Mouse (Mus musculus) hindbrain, postnatal 0 days (tissue): Measurements from ENCODE around the gene Trim10. TPM values are rescaled to one million over a fixed set of nuclear protein-coding genes. Genes with fewer than 3 reads are reported as not detected.

Experiments
- ATAC-seq: fragments of 200-750 bp; cut with Nextera tagmentation; 2 replicates; pipeline ENCODE4 v1.8.0; 2017; ENCODE audit warnings: mild to moderate bottlenecking, moderate TSS enrichment, moderate library complexity
- DNase-seq: peaks from one replicate; pipeline ENCODE4 v3.0.0-alpha.2; 2015; ENCODE audit warnings: low spot score
- H3K27ac ChIP-seq: fragments of 300-500 bp; sonication (generic); 2 replicates; pipeline ENCODE4 v1.5.1; 2014; ENCODE audit warnings: mild to moderate bottlenecking
- H3K27me3 ChIP-seq: fragments of 300-500 bp; sonication (generic); 2 replicates; pipeline ENCODE4 v1.6.1; 2014; ENCODE audit warnings: low read length, mixed read lengths; ENCODE audit not compliant: insufficient read depth
- H3K36me3 ChIP-seq: fragments of 300-500 bp; sonication (generic); 2 replicates; pipeline ENCODE4 v1.6.1; 2014; ENCODE audit warnings: low read length, mixed read lengths; ENCODE audit not compliant: insufficient read depth
- H3K4me1 ChIP-seq: fragments of 300-500 bp; sonication (generic); 2 replicates; pipeline ENCODE4 v1.6.1; 2014; ENCODE audit warnings: antibody characterized with exemption, low read length, mixed read lengths; ENCODE audit not compliant: insufficient read depth
- H3K4me2 ChIP-seq: fragments of 300-500 bp; sonication (generic); 2 replicates; pipeline ENCODE4 v1.6.1; 2014; ENCODE audit warnings: low read depth, mild to moderate bottlenecking, low read length, moderate library complexity, mixed read lengths
- H3K4me3 ChIP-seq: fragments of 300-500 bp; sonication (generic); 2 replicates; pipeline ENCODE4 v1.5.1; 2014; ENCODE audit warnings: low read length
- H3K9ac ChIP-seq: fragments of 300-500 bp; sonication (generic); replicated peaks from 2 replicates; pipeline ENCODE4 v1.6.1; 2014; ENCODE audit warnings: mild to moderate bottlenecking, low read length, moderate library complexity, mixed read lengths
- H3K9me3 ChIP-seq: fragments of 300-500 bp; sonication (generic); 2 replicates; pipeline ENCODE4 v1.6.1; 2016; ENCODE audit warnings: low read length, mixed read lengths
- CTCF ChIP-seq: IDR thresholded peaks from 2 replicates; pipeline ENCODE4 v1.5.1; 2016; ENCODE audit warnings: antibody characterized with exemption, control low read depth, low read depth
- WGBS: fragments of 180-500 bp; shearing (Covaris S2); extraction: QIAGEN DNeasy Blood & Tissue Kit; methylation state at CpG from one replicate; pipeline ENCODE4 v1.1.7; 2014; 5-methylcytosine and 5-hydroxymethylcytosine counted together
- polyA plus RNA-seq: library from polyadenylated mRNA; unstranded; fragments of >200 nt; fragmentation: Nextera tagmentation; extraction: Ambion mirVana; gene quantifications from 2 replicates; pipeline ENCODE4 v1.2.1, GENCODE M21; 2015
- total RNA-seq: library from RNA; depleted of rRNA; stranded (reverse); fragments of >200 nt; gene quantifications from 2 replicates; pipeline ENCODE4 v1.2.3, GENCODE M21; 2014

The Trim10 gene
- total and polyA plus RNA-seq, 2 experiments from 2014 or later = 0.19 TPM; not detected in 1

DNA sequence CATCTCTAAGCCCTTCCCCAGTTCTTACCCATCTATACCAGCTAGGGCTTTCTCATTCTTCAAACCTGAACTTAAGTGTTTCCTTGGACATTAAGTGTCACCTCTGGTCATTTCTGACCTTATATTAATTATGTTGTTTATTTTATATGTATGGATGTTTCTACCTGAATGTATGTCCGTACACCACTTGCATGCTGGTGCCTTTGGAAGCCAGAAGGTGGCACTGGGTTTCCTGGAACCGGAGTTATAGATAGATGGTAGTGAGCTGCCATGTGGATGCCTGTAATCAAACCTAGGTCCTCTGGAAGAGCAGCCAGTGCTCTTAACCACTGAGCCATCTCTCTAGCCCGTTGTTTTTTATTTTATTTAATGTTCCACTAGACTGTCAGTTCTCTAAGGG is 13.9 kb upstream of the Trim10 start:
- no peaks in the 10 kb centered on the region for H3K27me3 ChIP-seq
- no peak overlapping the region for H3K27ac ChIP-seq
- H3K4me3 ChIP-seq = no peak overlapping the region
- DNase-seq = no peak
- no peak overlapping the region for H3K9ac ChIP-seq
- H3K4me2 ChIP-seq = no peak overlapping the region
- H3K36me3 ChIP-seq = peaks cover 84% of the 10 kb centered on the region
- no peaks in the 10 kb centered on the region for H3K9me3 ChIP-seq
- H3K4me1 ChIP-seq = no peaks in the 10 kb centered on the region
- no peak for ATAC-seq
- WGBS = 89% methylated on average over 3 of the region's 3 CpGs
- no peak; the same call in 1 of the 2 replicates for TF ChIP-seq CTCF

DNA sequence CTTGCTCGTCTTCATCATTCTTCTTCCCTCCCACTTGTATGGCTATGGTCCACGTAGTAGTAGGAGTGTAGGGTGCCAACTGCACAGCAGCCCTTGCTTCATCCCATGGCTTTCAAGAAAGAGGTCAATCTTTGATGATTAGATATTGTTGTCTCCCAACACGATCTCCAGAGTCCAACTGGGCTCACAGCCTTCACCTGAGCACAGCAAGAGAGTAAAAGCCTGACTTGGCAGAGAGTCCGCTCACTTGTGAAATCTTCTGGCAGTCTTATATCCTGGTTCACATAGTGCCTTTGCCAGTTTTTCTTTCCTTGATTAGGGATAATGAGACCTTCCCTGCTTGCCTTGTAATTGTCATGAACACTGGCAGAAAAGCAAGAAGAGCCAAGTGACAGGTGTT is 13.1 kb upstream of the Trim10 start:
- no peak overlapping the region for H3K27ac ChIP-seq
- H3K27me3 ChIP-seq = no peaks in the 10 kb centered on the region
- H3K9ac ChIP-seq = no peak overlapping the region
- H3K9me3 ChIP-seq = no peaks in the 10 kb centered on the region
- H3K4me2 ChIP-seq = no peak overlapping the region
- peaks cover 77% of the 10 kb centered on the region for H3K36me3 ChIP-seq
- WGBS = 91% methylated on average over 4 of the region's 4 CpGs
- H3K4me3 ChIP-seq = no peak overlapping the region
- no peak for TF ChIP-seq CTCF
- H3K4me1 ChIP-seq = no peaks in the 10 kb centered on the region
- ATAC-seq (no peak), DNase-seq (no peak)

DNA sequence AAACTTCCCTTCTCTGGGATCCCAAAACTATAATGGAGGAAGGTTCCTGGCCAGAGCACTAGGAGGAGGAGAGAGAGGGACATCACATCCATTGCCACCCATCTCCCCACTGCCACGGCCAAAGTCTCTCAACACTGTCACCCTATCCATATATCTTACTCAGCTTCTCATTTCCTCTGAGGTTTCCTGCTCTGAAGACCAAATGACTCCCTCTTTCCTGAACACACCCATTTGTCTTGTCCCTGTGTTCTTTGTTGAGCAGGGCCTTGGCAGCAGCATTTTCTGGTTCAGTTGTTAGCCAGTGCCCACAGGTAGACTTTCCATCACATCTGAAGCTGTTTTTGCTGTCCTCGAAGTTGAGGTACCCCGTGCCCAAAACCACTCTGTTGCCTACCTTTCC is 11.2 kb upstream of the Trim10 start:
- Histone ChIP-seq H3K4me1 (no peaks in the 10 kb centered on the region), H3K27me3 (no peaks in the 10 kb centered on the region), H3K36me3 (peaks cover 61% of the 10 kb centered on the region), H3K9me3 (no peaks in the 10 kb centered on the region), H3K27ac (no peak overlapping the region), H3K4me2 (no peak overlapping the region), H3K4me3 (no peak overlapping the region), H3K9ac (no peak overlapping the region)
- WGBS = 97% methylated on average over 3 of the region's 3 CpGs
- ATAC-seq = no peak
- DNase-seq = no peak
- TF ChIP-seq CTCF = no peak

DNA sequence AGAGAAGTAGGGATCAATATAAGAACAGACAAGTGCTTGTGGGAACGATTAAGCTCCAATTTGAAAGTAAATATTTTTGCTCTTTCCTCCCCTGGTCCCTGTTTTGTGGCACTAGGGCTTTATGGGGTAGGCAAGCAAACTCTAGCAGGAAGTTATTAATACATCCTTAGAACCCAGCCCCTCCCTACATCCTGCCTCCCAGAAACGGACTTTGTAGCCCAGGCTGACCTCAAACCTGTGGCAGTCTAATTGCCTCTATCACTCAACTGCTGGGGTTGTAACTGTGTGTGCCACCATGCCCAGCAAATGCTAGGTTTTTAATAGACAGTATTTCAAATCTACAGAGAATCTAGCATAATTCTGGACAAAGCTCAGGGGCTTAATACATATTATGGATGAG is 7.7 kb upstream of the Trim10 start:
- 59% methylated on average over 2 of the region's 2 CpGs for WGBS
- no peak overlapping the region for H3K27ac ChIP-seq
- ATAC-seq = no peak

DNA sequence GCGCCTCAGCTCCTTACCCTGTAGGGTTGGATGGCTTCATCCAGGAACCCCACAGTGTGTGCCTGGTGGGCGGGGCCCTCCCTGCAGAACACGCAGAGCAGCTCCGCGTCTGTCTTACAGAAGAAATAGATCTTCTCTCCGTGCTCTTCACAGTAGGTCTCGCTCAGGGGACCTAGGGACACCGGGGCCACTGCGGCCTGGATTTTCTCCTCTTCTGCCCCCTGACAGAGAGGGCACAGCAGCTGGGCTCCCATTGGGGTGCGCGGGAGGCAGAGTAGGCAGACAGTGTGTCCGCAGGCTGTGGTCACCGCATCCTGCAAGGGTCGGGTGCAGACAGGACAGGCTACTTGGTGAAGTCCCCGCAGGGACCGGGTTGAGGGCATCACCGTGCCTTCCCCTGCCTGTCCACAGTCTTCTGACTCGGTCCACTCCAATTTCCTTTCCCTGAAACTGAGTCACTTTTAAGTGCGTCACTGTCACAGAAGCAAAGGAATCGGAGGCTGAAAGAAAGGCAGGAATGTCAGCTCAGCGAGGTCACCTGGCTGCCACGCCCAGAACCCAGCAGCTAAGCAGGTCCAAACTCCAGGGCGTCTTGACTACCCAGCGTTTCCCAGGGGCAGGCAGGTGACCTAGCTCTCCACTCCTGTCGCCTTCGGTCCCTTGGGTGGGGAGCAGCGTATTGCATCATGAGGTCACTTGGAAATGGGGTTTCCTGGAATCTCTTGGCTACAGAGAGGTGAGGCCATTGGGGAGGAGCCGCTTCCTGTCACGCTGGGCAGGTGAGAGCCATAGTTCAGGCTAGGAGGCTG is 2.5 kb upstream of the Trim10 start, which contains the start of gene Trim15:
TSS of gene Trim15 (minus strand) at position 492 of the 809 bp plus-strand sequence.
- Histone ChIP-seq H3K27me3 (no peaks in the 10 kb centered on the region), H3K9me3 (no peaks in the 10 kb centered on the region), H3K9ac (peak within 1 kb of the TSS; percentile 35; the same call in 1 of the 2 replicates), H3K36me3 (no peaks in the 10 kb centered on the region), H3K4me3 (peak within 1 kb of the TSS; percentile 25), H3K27ac (no peak within 1 kb of the TSS), H3K4me1 (peaks cover 7% of the 10 kb centered on the region), H3K4me2 (peak within 1 kb of the TSS; percentile 54)
- ATAC-seq (peak; percentile 39; the same call in 1 of the 2 replicates), DNase-seq (no peak)
- WGBS = 13% methylated on average over 29 of the region's 29 CpGs
- no peak for TF ChIP-seq CTCF

More for the DNA sequence above, 7.7 kb upstream of the Trim10 start:
- H3K4me1 ChIP-seq = peaks cover 2% of the 10 kb centered on the region; the same call in 1 of the 2 replicates
- no peak overlapping the region for H3K4me2 ChIP-seq
- H3K36me3 ChIP-seq = peaks cover 32% of the 10 kb centered on the region
- no peak for DNase-seq
- no peak overlapping the region for H3K9ac ChIP-seq
- no peaks in the 10 kb centered on the region for H3K9me3 ChIP-seq
- H3K4me3 ChIP-seq = no peak overlapping the region
- no peaks in the 10 kb centered on the region for H3K27me3 ChIP-seq
- TF ChIP-seq CTCF = no peak

DNA sequence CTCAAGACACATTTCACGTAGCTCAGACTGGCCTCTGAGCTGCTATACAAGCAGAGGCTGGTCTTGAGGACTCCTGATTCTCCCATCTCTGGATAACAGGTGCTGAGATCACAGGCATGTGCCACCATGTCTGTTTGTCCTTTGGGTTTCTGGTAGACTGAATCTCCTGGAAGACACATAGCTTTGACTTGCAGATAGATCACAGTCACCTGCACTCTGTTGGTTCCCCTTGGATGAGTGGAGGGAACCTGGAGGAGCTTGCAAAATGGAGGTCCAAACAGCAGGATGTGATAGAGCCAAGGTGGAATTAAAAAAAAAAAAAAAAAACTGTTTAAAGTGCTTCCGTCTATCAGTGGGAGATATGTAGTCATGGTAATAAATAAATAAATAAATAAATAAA is 538 bp upstream of the Trim10 start:
- no peak overlapping the region for H3K4me2 ChIP-seq
- 85% methylated on average over 2 of the region's 2 CpGs for WGBS
- ATAC-seq (no peak), DNase-seq (no peak)
- H3K9me3 ChIP-seq = no peaks in the 10 kb centered on the region
- TF ChIP-seq CTCF = no peak
- peaks cover 7% of the 10 kb centered on the region for H3K4me1 ChIP-seq
- H3K4me3 ChIP-seq = no peak overlapping the region
- H3K27me3 ChIP-seq = no peaks in the 10 kb centered on the region
- no peak overlapping the region for H3K27ac ChIP-seq
- no peak overlapping the region for H3K9ac ChIP-seq
- H3K36me3 ChIP-seq = no peaks in the 10 kb centered on the region
